Mouse (Mus musculus) myocyte (in vitro differentiated cells): ENCODE data around the gene Atcay. TPM values are rescaled to one million over a fixed set of nuclear protein-coding genes. Genes with fewer than 3 reads are reported as not detected.
"Not testable (repeated sequence)": the region's sequence is repeated elsewhere in the genome, so short reads cannot be mapped to it uniquely, and the experiment has no call there.

Source experiments
- H3K27me3 ChIP-seq: one replicate; pipeline ENCODE4 v1.6.1; 2011; ENCODE audit not compliant: control insufficient read depth, insufficient read depth, insufficient read length
- H3K36me3 ChIP-seq: one replicate; pipeline ENCODE4 v1.6.1; 2011; ENCODE audit not compliant: control insufficient read depth, insufficient read depth
- H3K4me2 ChIP-seq: one replicate; pipeline ENCODE4 v1.6.1; 2011; ENCODE audit warnings: low read depth, control low read depth
- H3K4me3 ChIP-seq: one replicate; pipeline ENCODE4 v1.5.1; 2011; ENCODE audit warnings: mild to moderate bottlenecking, control low read depth, moderate library complexity
- H3K79me2 ChIP-seq: one replicate; pipeline ENCODE4 v1.6.1; 2011; ENCODE audit not compliant: control insufficient read depth, insufficient read depth
- H3ac ChIP-seq: one replicate; pipeline ENCODE4 v1.6.1; 2011; ENCODE audit not compliant: control insufficient read depth, insufficient read length
- CEBPB ChIP-seq: IDR thresholded peaks from 2 replicates; pipeline ENCODE4 v1.6.1; 2011; ENCODE audit warnings: mild to moderate bottlenecking, moderate library complexity; ENCODE audit not compliant: poor library complexity, insufficient read depth, severe bottlenecking
- E2F4 ChIP-seq: IDR thresholded peaks from one replicate; pipeline ENCODE4 v1.6.1; 2011; ENCODE audit warnings: mild to moderate bottlenecking, control low read depth, moderate library complexity; ENCODE audit not compliant: insufficient read depth
- MAX ChIP-seq: IDR thresholded peaks from one replicate; pipeline ENCODE4 v1.6.1; 2011; ENCODE audit warnings: low read depth, mild to moderate bottlenecking, control low read depth
- MYOD1 ChIP-seq, 3 experiments: IDR thresholded peaks; one replicate each; pipeline ENCODE4 v1.6.1; 2011; ENCODE audit warnings: control low read depth in 2 of 3, low read depth in 2 of 3, mild to moderate bottlenecking in 2 of 3, moderate library complexity in 1 of 3; ENCODE audit not compliant: insufficient read length in 2 of 3, control insufficient read depth in 1 of 3
- MYOG ChIP-seq, 3 experiments: IDR thresholded peaks; one replicate each; pipeline ENCODE4 v1.6.1; 2011; ENCODE audit warnings: control low read depth in 2 of 3, low read depth in 2 of 3, mild to moderate bottlenecking in 2 of 3; ENCODE audit not compliant: insufficient read length in 2 of 3, control insufficient read depth in 1 of 3, insufficient read depth in 1 of 3
- POLR2A ChIP-seq: IDR thresholded peaks from one replicate; pipeline ENCODE4 v1.6.1; 2011; ENCODE audit warnings: low read depth, mild to moderate bottlenecking, control low read depth, moderate library complexity; ENCODE audit not compliant: insufficient read length
- POLR2AphosphoS2 ChIP-seq: IDR thresholded peaks from one replicate; pipeline ENCODE4 v1.6.1; 2011; ENCODE audit warnings: low read depth, control low read depth; ENCODE audit not compliant: insufficient read length
- REST ChIP-seq: IDR thresholded peaks from one replicate; pipeline ENCODE4 v1.6.1; 2011; ENCODE audit warnings: mild to moderate bottlenecking, control low read depth, moderate library complexity; ENCODE audit not compliant: insufficient read depth, insufficient read length
- SRF ChIP-seq: IDR thresholded peaks from one replicate; pipeline ENCODE4 v1.6.1; 2011; ENCODE audit warnings: low read depth; ENCODE audit not compliant: control insufficient read depth, insufficient read length
- TCF12 ChIP-seq: IDR thresholded peaks from one replicate; pipeline ENCODE4 v1.6.1; 2011; ENCODE audit warnings: mild to moderate bottlenecking, control low read depth; ENCODE audit not compliant: poor library complexity, insufficient read depth, severe bottlenecking
- TCF3 ChIP-seq: IDR thresholded peaks from one replicate; pipeline ENCODE4 v1.6.1; 2011; ENCODE audit warnings: low read depth, control low read depth; ENCODE audit not compliant: insufficient read length
- USF1 ChIP-seq: IDR thresholded peaks from one replicate; pipeline ENCODE4 v1.6.1; 2011; ENCODE audit warnings: low read depth, mild to moderate bottlenecking, control low read depth, moderate library complexity
- polyA plus RNA-seq: library from polyadenylated mRNA; unstranded; fragments of >200 nt; fragmentation: generic; extraction: Trizol; gene quantifications from one replicate; pipeline ENCODE4 v1.2.1, GENCODE M21; 2012; ENCODE audit warnings: missing spikeins

Gene Atcay
- polyA plus RNA-seq, 1 experiment: 0.11 TPM

GRCm38 (mm10) chr10:81176466-81177271 lies 54.0 kb downstream of the Atcay start, which contains the start of gene Eef2:
Eef2 (plus strand) TSS chr10:81176631.
- Histone ChIP-seq H3ac (peak within 1 kb of the TSS; percentile 76), H3K4me3 (peak within 1 kb of the TSS; percentile 99), H3K27me3 (no peaks in the 10 kb centered on the region), H3K4me2 (peak within 1 kb of the TSS; percentile 99), H3K36me3 (peaks cover 42% of the 10 kb centered on the region), H3K79me2 (peaks cover 39% of the 10 kb centered on the region)
- peak; percentile 97 for TF ChIP-seq POLR2A
- peak; percentile 64 for TF ChIP-seq SRF
- TF ChIP-seq E2F4: no peak
- peak; percentile 97 for TF ChIP-seq USF1
- peak in 2 of 3 experiments; percentile 1 to 39 for TF ChIP-seq MYOG (IDR thresholded peaks at IDR 0.05; ENCODE audit: control insufficient read depth in 1 of 3, insufficient read depth in 1 of 3, insufficient read length in 2 of 3, low read depth in 2 of 3)
- peak in 1 of 3 experiments; percentile 59 for TF ChIP-seq MYOD1 (IDR thresholded peaks at IDR 0.05; ENCODE audit: control insufficient read depth in 1 of 3, insufficient read length in 2 of 3, low read depth in 2 of 3)
- TF ChIP-seq MAX: no peak
- TF ChIP-seq POLR2AphosphoS2: peak; percentile 98
- TF ChIP-seq REST: peak; percentile 35

- Histone ChIP-seq H3ac (peak overlapping the region; percentile 76), H3K79me2 (peaks cover 39% of the 10 kb centered on the region)
Measured at GRCm38 (mm10) chr10:81175936-81176465, 54.6 kb downstream of the Atcay start.

DNA sequence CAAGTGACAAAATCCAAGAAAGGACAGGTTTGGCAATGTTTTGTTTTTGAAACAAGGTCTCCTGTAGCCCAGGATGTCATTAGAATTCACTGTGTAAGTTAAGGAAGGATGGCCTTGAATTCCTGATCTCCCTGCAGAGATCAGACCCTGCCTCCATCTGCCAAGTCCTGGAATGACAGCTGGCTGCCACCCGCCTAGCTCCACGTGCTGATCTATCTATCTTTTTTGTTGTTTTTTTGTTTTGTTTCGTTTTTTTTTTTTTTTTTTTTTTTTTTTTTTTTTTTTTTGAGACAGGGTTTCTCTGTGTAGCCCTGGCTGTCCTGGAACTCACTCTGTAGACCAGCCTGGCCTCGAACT lies 55.3 kb downstream of the Atcay start:
- peak in 1 of 3 experiments; percentile 35 for TF ChIP-seq MYOG (IDR thresholded peaks at IDR 0.05; ENCODE audit: control insufficient read depth in 1 of 3, insufficient read depth in 1 of 3, insufficient read length in 2 of 3, low read depth in 2 of 3)
- Histone ChIP-seq H3K36me3 (peaks cover 30% of the 10 kb centered on the region), H3K4me2 (peak overlapping the region; percentile 99), H3K4me3 (peak overlapping the region; percentile 99), H3K79me2 (peaks cover 38% of the 10 kb centered on the region)
- not testable (repeated sequence) for H3K27me3 ChIP-seq, H3ac ChIP-seq

More at GRCm38 (mm10) chr10:81175936-81176465, 54.6 kb downstream of the Atcay start:
- no peaks in the 10 kb centered on the region for H3K27me3 ChIP-seq
- peaks cover 36% of the 10 kb centered on the region for H3K36me3 ChIP-seq
- peak overlapping the region; percentile 99 for H3K4me2 ChIP-seq
- TF ChIP-seq TCF12: no peak
- TF ChIP-seq REST: no peak
- no peak for TF ChIP-seq TCF3
- no peak for TF ChIP-seq MYOG (IDR thresholded peaks at IDR 0.05; ENCODE audit: control insufficient read depth in 1 of 3, insufficient read depth in 1 of 3, insufficient read length in 2 of 3, low read depth in 2 of 3)
- TF ChIP-seq MYOD1 (IDR thresholded peaks at IDR 0.05; ENCODE audit: control insufficient read depth in 1 of 3, insufficient read length in 2 of 3, low read depth in 2 of 3): no peak
- no peak for TF ChIP-seq USF1
- TF ChIP-seq POLR2AphosphoS2: no peak
- TF ChIP-seq E2F4: no peak
- TF ChIP-seq MAX: no peak
- TF ChIP-seq SRF: no peak
- no peak for TF ChIP-seq POLR2A
- no peak for TF ChIP-seq CEBPB
- peak overlapping the region; percentile 99 for H3K4me3 ChIP-seq

DNA sequence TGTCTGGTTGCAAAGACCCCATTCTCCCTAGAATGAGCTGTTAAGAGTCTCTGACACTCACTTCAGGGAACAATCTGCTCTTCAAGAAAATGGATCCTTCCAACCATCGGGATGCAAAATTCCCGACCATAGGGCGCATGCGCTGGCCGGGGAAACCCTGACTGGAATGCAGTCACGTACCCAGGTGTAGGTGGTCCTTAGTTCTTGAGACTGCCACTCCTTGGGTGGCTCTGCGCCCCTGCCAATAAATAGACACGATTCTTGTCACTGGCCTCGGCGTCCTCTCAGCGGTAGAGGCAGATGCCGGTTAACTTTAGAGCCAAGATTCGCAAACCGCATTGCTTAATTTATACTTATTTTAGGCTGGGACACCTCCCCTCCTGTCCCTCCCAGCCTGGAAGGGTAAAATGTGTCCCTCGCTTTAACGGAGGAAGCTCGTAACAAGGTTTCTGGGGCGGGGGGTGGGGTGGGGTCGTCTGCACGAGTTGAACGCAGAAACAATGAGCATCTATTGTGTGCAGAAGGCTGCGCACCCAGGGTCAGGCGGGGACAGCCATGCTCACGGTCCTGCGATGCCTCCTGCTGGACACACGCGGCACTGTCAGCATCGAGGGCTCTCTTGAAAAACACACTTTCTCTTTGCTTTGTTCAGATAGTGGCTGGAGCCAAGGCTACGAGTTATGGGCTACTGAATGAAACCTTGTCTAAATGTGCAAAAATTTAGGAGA lies 55.9 kb downstream of the Atcay start:
- H3K27me3 ChIP-seq: no peaks in the 10 kb centered on the region
- TF ChIP-seq USF1: no peak
- TF ChIP-seq CEBPB: no peak
- TF ChIP-seq MYOD1 (IDR thresholded peaks at IDR 0.05; ENCODE audit: control insufficient read depth in 1 of 3, insufficient read length in 2 of 3, low read depth in 2 of 3): peak in 1 of 3 experiments; percentile 39
- no peak for TF ChIP-seq MAX
- TF ChIP-seq MYOG (IDR thresholded peaks at IDR 0.05; ENCODE audit: control insufficient read depth in 1 of 3, insufficient read depth in 1 of 3, insufficient read length in 2 of 3, low read depth in 2 of 3): peak in 1 of 3 experiments; percentile 32
- no peak for TF ChIP-seq TCF3
- TF ChIP-seq TCF12: no peak
- no peak for TF ChIP-seq REST
- no peak for TF ChIP-seq E2F4
- peak; percentile 75 for TF ChIP-seq POLR2AphosphoS2
- TF ChIP-seq POLR2A: peak; percentile 42
- no peak for TF ChIP-seq SRF
- H3K36me3 ChIP-seq: peaks cover 25% of the 10 kb centered on the region
- H3K4me2 ChIP-seq: peak overlapping the region; percentile 99
- H3K79me2 ChIP-seq: peaks cover 33% of the 10 kb centered on the region
- no peak overlapping the region for H3ac ChIP-seq
- H3K4me3 ChIP-seq: peak overlapping the region; percentile 99
